Mouse (Mus musculus) urinary bladder, postnatal 36 days (tissue): ENCODE measurements around the gene Tgfb2.

Source experiments
- DNase-seq, 2 experiments: peaks; one replicate each; pipeline ENCODE4 v3.0.0; 2022; ENCODE audit warnings: low spot score in 2 of 2, mixed read lengths in 1 of 2

Tgfb2 gene

DNA sequence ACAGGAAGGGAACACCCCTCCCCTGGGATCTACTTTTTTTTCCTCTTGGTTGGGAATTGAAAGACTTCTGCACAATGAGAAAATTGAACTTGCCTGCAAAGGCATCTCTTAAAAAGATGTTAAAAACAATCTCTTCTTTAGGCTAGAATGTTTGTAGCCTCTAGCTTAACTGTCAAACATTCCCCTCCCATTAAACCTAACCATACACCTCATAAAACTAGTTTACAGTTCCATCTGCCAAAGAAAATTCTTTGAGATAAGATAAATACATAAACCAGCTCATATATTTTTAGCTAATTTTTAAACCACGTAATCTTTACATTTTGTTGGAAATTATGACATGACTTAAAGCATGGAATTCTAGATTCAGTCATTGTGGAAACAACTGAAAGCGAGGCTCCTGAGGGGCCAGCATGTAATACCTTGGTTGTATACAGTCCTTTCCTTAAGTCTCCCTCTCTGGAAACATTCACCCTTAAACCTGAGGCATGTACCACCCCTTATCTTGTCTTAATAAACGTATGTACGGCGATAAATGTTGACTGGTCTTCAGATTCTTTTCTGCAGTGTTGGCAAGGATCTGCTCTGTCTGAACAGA lies 49.0 kb downstream of the Tgfb2 start:
- no peak for DNase-seq

DNA sequence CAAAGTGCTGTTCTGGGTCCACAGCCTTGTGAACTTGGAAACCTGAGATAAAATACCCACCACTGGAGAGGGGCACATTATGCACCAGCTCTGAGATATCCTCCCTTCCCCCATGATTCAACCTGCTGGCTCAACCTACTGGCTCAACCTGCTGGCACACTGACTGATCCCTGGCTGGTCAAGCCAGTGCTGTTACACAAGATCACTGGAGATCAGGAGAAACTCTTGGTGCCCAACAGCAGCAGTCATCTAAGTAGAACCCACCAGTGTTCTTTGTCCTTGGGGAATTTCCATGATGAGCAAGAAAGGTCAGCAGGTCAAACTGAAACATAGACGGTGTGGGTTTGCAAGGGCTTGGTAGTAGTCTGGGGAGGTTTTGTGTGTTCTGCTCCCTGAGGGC lies 49.6 kb downstream of the Tgfb2 start:
- DNase-seq: no peak

DNA sequence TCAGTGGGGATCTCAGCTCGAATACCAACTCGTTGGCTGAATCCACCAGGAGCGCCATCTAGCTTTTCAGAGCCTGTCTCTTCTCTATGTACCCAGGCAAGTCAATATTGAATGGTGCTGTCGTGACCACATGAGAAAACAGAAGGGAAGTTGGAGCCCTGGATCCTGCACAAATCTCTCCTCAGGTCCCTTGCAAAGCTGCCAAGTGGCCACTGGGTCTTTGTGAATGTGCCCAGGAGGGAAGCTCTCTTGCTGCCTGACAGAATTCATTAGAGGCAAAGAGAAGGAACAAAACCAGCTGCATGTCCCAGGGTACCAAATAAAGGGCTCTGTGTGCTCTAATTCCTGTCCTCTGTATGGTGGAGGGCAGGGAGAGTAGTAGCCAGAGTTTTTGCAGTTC lies 50.7 kb downstream of the Tgfb2 start:
- no peak for DNase-seq

DNA sequence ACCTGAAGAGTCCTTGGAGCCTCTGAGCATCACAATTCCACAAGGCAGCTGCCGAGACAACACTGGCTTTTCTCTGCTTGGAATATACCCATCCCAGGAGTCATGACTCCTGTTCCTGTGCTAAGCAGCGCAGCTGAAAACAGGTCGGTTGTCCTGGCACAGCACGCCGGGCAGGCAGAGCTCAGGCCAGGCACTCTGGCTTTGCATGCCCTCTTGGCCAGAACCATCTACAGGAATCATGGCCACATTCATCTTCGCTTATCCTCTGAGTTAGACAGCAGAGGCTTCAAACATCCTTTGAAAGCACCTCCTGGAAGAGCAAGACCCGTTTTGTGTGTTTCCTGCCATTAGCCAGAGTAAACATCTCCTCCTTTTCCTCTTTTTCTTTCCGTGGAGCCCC lies 53.6 kb downstream of the Tgfb2 start:
- no peak for DNase-seq

DNA sequence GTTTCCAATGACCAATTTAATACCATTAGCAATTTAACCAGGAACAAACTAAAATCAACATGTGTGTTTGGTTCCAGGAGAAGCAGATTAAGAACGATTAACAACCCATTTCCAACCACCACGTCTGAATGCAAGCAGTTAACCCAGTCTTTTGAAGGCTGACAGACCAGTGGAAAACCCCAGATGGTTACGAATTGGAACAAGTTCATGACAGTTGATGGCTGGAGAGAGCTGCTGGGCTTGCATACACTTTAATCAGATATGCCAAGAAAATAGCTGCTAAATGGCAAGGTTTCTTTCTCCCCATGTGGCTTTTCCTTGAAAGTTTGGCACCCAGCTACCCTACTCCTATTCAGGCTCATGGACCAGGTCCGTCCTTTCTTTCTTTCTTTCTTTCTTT lies 55.8 kb downstream of the Tgfb2 start:
- no peak for DNase-seq

DNA sequence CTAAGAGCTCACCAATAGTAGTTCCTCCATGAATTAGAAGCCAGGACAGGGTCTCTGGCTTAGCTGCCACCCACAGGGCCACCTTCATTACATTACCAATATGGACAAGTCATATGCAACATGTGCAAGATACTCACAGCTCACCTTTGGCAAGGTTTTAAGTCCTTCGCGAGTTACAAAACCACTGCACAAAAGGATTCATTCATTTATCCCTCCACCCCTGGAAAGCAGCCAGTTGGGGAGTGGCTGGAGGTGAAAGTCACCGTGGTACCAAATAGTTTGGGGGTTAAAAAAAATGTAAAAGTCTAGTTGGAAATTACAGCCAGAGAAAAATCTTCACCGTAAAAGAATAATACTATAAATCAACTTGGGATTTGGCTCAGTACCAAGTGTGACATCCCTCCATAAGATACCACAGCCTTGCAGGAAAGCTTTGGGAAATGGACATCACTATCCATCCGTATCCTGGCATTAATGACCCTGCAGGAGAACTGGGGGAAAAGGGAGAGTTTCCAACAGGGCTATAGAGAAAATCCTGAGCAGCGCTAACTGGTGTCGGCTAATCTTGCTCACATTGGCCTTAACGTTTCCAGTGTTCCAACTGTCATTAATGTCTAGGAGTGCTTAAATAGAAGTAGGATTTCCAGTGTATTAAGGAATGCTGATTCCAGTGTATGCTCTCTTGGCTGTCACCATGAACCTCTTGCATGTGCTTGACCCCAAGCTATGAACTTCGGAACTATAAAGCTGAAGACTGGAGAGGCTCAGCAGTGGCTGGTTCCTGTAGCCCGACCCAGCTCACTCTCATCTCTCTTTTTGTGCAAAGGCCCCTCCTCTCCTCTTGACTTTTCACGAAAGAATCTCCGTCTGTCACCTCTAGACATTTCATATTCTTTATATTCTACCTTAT lies 68.2 kb downstream of the Tgfb2 start:
- no peak for DNase-seq

DNA sequence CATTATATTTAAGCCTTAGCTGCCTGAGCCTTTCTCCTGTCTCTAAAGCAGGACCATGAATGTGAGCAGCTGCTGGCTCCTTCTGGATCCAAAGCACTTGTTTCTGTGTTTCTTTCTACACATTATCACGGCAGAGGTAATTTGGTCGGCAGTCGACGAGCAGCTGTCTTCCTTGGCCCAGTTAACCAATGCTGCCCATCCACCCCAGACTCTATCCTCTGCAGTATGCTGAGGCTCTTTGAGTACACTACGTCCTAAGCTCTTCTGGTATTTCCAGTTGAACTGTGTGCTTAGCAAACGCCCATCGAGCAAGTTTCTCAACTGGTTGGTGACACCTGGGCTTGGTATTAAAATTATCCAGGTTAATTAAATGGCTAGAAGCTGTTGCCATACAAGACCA lies 70.7 kb downstream of the Tgfb2 start:
- no peak for DNase-seq

DNA sequence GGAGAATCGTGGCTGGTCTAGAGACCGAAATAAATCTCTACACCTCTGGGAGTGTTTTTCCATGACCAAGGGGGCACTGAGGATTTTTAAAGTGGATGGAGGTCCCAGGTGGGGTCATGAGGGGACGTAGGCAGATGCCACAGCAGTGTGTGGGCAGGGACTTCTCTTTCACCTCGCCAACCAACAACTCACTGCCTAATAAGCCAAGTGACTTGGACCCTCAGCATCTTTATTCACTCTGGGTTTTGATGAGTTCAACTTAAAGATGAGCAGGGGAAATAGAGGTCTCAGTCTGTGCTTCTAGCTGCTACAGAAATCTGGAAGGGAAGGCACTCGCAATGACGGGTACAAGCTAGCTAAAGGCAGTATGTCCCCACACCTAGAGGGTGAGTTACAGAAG lies 74.3 kb downstream of the Tgfb2 start:
- no peak for DNase-seq

DNA sequence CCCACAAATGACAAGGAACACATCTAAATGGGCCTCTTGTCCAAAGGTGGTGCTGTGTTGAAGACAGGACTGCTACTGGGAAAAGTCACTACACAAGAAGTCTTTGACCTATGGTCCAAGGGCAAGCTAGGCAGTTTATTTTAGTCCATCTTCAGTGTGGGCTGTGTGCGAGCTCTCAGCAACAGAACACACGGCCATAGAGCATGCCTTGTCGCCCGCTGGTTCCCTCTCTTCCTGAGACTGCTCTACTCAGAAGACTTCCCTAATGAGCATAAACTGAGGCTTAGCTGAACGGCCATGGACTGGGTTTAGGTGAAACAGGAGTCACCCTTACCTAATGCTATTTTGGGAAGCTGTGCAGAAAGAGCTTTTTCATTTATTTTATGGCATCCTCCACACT lies 74.8 kb downstream of the Tgfb2 start:
- DNase-seq: no peak

DNA sequence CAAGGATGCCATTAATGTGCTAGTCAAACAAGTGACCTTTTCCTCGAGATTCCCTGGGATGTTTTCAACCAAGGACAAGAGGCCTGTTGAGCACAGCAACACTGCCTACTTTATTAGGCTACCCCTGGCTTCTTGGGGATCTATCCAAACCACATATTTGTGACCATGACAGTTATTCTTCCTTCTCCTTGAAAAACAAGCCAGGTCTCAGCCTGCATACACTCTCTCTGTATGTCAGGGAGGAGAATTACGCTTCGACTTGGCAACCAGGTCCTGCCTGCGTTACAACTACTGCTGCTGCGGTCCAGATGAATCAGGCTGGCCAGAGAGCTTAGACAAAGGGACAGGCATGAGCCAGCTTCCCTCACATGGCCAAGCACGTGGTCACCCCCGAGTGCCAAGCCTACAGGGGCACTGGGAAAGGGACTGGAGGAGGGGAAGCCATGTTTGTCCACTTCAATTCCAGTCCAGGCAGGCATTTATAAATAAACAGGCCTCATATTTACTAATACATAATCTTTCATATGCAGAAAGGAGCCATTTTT lies 78.3 kb downstream of the Tgfb2 start:
- DNase-seq: peak in 1 of 2 experiments; percentile 58

DNA sequence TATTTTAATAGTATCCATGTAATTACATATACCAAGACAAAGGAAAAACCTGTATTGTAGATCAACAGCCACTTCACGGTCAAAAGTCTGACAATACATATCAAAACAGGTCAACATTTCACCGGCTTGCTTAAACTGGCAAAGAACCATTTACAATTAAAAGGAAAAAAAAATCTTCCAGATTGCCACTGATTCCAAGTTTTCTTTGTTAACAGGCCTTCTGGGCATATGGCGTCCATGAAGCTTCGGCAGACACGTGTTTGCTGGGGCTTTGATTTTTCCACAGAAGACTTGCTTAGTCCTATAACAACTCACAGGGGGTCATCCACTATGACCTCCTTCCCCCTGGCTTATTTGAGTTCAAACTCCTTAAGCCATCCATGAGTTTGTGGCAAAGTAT lies 81.3 kb downstream of the Tgfb2 start:
- DNase-seq: no peak

DNA sequence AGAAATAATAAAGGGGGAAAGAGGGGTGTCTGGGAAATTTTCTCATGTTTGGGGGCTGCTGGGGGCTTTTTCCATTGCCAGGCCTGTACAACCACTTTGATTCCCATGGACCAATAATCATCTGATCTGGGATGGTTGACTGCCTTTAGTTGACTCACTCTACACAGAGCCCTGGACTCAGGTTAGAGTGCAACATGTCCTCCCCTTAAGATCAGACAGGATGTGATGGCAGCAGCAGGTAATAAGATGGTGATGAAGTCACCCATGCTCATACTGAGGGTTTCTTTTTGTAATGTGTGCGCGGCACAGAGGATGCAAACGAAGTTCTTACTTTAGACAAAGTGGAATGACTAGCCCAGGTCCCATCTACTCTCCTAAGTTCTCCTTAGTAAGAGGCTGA lies 84.0 kb downstream of the Tgfb2 start:
- no peak for DNase-seq

DNA sequence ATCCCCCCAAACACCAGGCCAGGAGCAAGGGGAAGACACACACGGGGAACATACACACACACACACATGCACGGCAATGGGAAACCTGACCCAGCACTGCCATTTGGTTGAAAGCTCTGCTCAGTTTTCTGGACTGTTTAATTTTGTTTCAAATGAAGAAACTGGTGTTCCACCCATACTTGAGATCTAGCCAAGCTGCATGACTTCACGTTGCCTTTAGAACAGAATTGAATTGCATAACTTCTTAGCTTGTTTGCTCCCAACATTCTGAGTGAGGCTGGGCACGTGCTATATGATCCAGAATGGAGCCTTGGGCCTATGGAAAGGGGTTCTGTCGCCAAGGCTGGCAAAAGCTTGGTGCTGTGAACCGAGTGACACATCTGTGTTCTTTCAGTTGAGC lies 87.5 kb downstream of the Tgfb2 start:
- peak in 1 of 2 experiments; percentile 31 for DNase-seq

DNA sequence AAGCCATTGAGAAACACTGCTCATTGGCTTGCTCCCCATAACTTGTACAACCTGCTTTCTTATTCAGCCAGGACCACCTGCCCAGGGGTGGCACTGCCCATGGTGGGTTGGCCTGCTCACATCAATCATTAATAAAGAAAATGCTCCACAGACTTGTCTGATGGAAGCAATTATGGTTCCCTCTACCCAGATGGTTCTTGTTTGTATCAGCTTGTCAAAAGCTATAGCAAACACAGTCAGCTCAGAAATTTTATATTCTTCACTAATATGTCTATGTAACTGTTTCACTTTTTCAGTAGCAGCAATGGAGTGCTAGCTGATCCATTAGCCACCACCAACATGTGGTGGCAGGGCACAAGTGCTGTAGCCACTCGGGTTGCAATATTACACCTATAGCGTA lies 94.4 kb downstream of the Tgfb2 start:
- DNase-seq: no peak

DNA sequence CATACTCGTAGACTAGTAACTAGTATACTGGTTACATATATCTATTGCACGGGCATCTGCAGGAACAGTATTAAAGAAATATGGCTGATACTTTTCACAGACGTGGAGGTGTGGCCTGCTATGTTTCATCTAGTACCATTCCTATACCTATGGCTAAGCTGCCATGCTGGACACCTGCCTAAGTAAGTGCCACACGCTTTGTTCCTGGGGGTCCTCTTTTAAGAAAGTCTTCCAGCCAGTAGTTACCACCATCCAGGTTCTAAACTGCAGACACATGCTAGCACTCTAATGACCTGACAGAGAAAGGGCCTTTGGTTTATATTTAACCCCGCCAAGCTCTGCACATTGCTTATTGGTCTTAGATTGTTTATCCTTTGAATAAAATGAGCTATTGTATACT lies 95.3 kb downstream of the Tgfb2 start:
- DNase-seq: no peak

DNA sequence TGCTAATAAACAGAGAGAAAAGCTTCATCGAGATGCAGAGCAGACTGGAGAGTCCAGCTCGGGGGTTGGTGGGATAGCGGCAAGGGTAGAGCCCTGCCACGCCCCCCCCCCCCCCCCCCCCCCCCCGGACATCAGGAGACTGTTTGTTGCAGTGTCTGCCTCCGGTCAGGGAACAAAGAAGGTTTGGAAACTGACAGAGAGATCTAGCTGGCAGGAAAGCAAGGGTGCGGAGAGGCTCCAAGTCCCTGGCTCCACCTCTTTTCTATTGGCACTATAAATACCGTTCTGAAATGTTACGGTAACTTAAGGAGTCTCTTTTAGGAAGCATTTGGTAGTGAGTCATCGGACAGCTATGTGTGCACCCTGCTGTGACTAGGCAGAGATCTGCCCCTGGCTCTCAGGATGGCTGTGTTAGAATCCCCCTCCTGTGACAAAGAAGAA lies 96.0 kb downstream of the Tgfb2 start:
- DNase-seq: peak in 1 of 2 experiments; percentile 38

DNA sequence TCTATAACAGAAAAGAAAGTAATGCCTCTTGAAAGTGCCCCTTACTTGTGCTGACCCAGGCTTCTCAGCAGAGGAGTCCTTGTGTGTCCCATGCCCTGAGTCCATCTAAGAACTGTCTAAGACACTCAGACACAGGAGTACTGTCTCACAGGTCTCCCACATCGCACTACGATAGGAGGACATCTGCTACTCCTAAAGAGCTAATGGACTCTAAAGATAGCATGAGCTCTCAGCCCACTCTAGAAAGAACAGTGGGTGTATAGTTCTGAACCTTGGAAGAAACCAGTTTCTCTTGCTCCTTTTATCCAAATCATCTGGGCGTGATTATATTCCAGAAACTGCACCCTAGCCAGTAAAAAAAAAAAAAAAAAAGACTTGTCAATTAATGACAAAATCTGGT lies 97.7 kb downstream of the Tgfb2 start:
- no peak for DNase-seq

DNA sequence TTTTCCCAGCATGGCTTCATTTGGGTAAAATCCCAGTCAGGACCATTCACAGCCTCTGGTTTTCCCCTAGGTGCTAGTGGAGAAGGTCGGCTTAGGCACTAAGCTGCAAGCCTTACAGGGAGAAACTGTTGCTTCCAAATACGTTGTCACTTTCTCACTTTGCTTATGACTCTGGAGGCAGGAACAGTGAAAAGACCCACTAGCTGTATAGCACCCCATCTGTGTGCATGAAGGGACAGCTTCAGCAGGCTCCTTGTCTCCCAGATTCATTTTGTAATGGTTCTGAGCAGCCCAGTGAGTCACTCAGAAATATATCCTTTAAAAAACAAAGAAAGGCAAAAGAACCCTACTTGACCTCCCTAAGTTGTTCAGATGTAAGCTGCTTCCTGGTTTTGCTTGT lies 100.2 kb downstream of the Tgfb2 start:
- DNase-seq: no peak

DNA sequence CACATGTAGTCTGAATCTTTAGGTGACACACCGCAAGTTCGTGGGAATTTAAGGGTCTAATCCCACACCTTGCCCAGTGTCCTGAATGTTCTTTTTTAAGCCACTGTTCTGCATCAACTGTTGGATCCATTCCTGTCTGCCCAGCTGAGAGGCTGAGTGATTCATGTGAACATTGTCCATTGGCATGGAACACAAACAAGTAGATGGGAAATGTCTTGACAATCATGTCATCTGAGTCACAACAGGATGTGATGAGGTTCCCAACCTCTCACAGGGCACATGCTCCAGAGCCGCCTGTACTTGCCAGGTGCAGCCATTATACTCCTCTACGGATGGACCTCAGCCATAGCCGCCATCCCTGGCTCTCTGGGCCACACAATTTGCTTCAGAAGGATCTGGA lies 101.7 kb downstream of the Tgfb2 start:
- DNase-seq: no peak

DNA sequence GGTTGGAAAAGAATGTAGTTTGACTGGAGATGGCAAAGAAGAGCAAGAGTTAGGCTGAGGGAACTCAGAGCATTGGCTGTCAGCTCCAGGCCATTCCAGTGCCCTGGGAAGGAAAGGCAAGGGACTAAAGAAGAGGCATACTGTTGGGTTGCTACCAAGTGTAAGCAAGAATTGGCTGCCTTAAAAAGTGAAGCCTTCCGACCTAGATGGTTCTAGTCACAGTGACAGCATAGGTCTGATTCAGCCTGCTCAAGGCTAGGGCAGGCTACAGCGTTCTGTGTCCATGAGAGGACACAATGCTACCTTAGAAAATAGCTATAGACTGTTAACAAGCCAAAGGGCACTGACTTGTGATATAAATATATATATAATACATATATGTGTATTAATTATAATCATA lies 117.6 kb downstream of the Tgfb2 start:
- DNase-seq: no peak

DNA sequence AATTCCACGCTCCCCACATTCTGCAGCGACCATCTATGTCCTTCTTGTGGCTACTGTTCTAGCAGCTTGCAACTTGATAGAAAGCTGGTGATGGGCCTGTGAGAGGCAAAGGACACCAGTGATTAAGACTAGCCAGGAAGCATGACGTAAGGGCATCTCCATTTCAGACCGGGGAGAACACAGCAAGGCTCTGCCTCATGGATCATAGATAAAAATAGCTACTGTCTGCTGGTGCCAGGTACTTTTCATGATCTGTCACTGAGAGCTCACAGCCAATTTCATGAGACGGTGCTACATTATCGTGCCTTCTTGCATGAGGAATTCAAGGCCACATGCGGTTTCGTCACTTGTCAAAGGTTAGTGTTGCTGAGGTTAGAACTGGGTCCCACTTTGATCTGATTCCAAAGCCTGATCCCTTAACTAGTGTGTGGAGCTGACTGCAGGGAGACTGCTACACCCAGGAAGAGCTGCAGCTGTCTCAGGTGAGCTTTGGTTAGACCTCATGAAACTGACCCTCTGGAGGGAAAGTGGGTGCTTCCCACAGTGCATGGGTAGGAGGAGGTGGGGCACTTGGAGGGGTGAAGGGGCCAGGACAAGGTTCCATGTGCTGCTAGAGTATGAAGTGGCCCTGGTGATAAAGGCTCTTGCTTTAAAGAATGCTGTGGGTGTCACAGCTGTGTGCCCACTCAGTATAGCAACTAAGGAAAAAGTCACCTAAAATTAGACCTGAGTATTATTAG lies 118.6 kb downstream of the Tgfb2 start:
- DNase-seq: no peak

DNA sequence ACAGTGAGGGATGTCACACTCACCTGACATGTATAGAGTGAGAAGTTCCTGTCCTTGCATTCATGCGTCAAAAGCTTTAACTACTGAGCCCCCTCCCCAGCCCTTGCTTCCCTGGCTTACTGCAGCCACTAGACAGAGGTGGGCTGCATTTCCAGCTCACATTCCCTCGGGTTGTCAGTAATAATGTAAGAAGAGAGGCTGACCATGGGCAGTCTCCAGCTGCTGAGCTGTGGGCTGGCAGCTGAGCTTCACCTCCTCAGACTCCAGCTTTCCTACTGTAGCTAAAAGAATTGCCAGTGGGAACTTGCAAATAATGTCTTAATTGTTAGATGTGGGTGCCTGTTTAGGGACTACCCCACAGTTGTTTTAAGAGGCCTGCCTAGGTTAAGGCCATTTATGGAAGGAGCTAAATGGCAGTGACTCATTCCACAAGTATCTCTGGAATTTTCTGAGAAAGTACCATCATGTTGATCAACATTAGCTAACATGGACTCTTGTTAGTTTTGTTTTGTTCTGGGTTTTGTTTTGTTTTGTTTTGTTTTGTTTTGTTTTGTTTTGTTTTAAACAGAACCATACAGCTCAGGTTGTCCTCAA lies 120.1 kb downstream of the Tgfb2 start:
- DNase-seq: no peak
